Mouse (Mus musculus): ENCODE measurements at regions not wholly inside any gene's neighbourhood (a gene's known extent, or its start where the extent isn't known, plus 50 kb on each side); places are given as distances from the start of the nearest gene placed in this dataset.

- no peak for TF ChIP-seq POLR2A (IDR thresholded peaks at IDR 0.05; ENCODE audit: control insufficient read depth, extremely low read depth, insufficient read depth, low read length, poor library complexity)
- no peak for TF ChIP-seq CTCF (IDR thresholded peaks at IDR 0.05; ENCODE audit: borderline replicate concordance, control insufficient read depth, extremely low read depth, insufficient read depth, low read length, poor library complexity)
- H3K27me3 ChIP-seq (ENCODE audit: control insufficient read depth, insufficient read depth, low read length) = no peaks in the 10 kb centered on the region
These were observed 337.0 kb upstream of the Rnaseh2b start for GRCm38 (mm10) chr14:61955416-61955815.

GRCm38 (mm10) chr14:61960243-61960957, 332.0 kb upstream of the Rnaseh2b start:
- no peaks in the 10 kb centered on the region for H3K36me3 ChIP-seq (ENCODE audit: control insufficient read depth, insufficient read depth, low read length)
- H3K4me3 ChIP-seq (ENCODE audit: control insufficient read depth, insufficient read depth, low read length) = no peak overlapping the region
- WGBS = 97% methylated on average over 4 of the region's 4 CpGs
- no peak overlapping the region for H3K27ac ChIP-seq (ENCODE audit: control insufficient read depth, insufficient read depth, low read length)
- TF ChIP-seq CTCF (IDR thresholded peaks at IDR 0.05; ENCODE audit: borderline replicate concordance, control insufficient read depth, extremely low read depth, insufficient read depth, low read length, poor library complexity) (no peak), POLR2A (IDR thresholded peaks at IDR 0.05; ENCODE audit: control insufficient read depth, extremely low read depth, insufficient read depth, low read length, poor library complexity) (no peak)
- H3K4me1 ChIP-seq (replicated peaks; ENCODE audit: control insufficient read depth, insufficient read depth, low read length) = no peaks in the 10 kb centered on the region
- no peaks in the 10 kb centered on the region for H3K27me3 ChIP-seq (ENCODE audit: control insufficient read depth, insufficient read depth, low read length)
- DNase-seq = no peak

More at GRCm38 (mm10) chr14:61955416-61955815, 337.0 kb upstream of the Rnaseh2b start:
- Histone ChIP-seq H3K4me1 (replicated peaks; ENCODE audit: control insufficient read depth, insufficient read depth, low read length) (no peaks in the 10 kb centered on the region), H3K27ac (ENCODE audit: control insufficient read depth, insufficient read depth, low read length) (no peak overlapping the region), H3K36me3 (ENCODE audit: control insufficient read depth, insufficient read depth, low read length) (no peaks in the 10 kb centered on the region), H3K4me3 (ENCODE audit: control insufficient read depth, insufficient read depth, low read length) (no peak overlapping the region)
- DNase-seq = no peak

GRCm38 (mm10) chr14:61968467-61968866, 323.9 kb upstream of the Rnaseh2b start:
- 94% methylated on average over 1 of the region's 1 CpGs for WGBS

GRCm38 (mm10) chr14:61968957-61969535, 323.3 kb upstream of the Rnaseh2b start:
- TF ChIP-seq CTCF (IDR thresholded peaks at IDR 0.05; ENCODE audit: borderline replicate concordance, control insufficient read depth, extremely low read depth, insufficient read depth, low read length, poor library complexity) = no peak
- TF ChIP-seq POLR2A (IDR thresholded peaks at IDR 0.05; ENCODE audit: control insufficient read depth, extremely low read depth, insufficient read depth, low read length, poor library complexity) = no peak
- DNase-seq = no peak
- H3K27ac ChIP-seq (ENCODE audit: control insufficient read depth, insufficient read depth, low read length) = no peak overlapping the region

More at GRCm38 (mm10) chr14:61968467-61968866, 323.9 kb upstream of the Rnaseh2b start:
- TF ChIP-seq POLR2A (IDR thresholded peaks at IDR 0.05; ENCODE audit: control insufficient read depth, extremely low read depth, insufficient read depth, low read length, poor library complexity) (no peak), CTCF (IDR thresholded peaks at IDR 0.05; ENCODE audit: borderline replicate concordance, control insufficient read depth, extremely low read depth, insufficient read depth, low read length, poor library complexity) (no peak)
- no peak overlapping the region for H3K4me3 ChIP-seq (ENCODE audit: control insufficient read depth, insufficient read depth, low read length)
- peaks cover 6% of the 10 kb centered on the region for H3K4me1 ChIP-seq (replicated peaks; ENCODE audit: control insufficient read depth, insufficient read depth, low read length)
- no peaks in the 10 kb centered on the region for H3K36me3 ChIP-seq (ENCODE audit: control insufficient read depth, insufficient read depth, low read length)
- no peaks in the 10 kb centered on the region for H3K27me3 ChIP-seq (ENCODE audit: control insufficient read depth, insufficient read depth, low read length)
- H3K27ac ChIP-seq (ENCODE audit: control insufficient read depth, insufficient read depth, low read length) = no peak overlapping the region
- DNase-seq = no peak

GRCm38 (mm10) chr14:61970591-61970990, 321.8 kb upstream of the Rnaseh2b start:
- no peak for DNase-seq
- no peaks in the 10 kb centered on the region for H3K27me3 ChIP-seq (ENCODE audit: control insufficient read depth, insufficient read depth, low read length)
- peaks cover 6% of the 10 kb centered on the region for H3K4me1 ChIP-seq (replicated peaks; ENCODE audit: control insufficient read depth, insufficient read depth, low read length)
- H3K4me3 ChIP-seq (ENCODE audit: control insufficient read depth, insufficient read depth, low read length) = no peak overlapping the region
- H3K27ac ChIP-seq (ENCODE audit: control insufficient read depth, insufficient read depth, low read length) = no peak overlapping the region
- TF ChIP-seq CTCF (IDR thresholded peaks at IDR 0.05; ENCODE audit: borderline replicate concordance, control insufficient read depth, extremely low read depth, insufficient read depth, low read length, poor library complexity) (no peak), POLR2A (IDR thresholded peaks at IDR 0.05; ENCODE audit: control insufficient read depth, extremely low read depth, insufficient read depth, low read length, poor library complexity) (no peak)
- no peaks in the 10 kb centered on the region for H3K36me3 ChIP-seq (ENCODE audit: control insufficient read depth, insufficient read depth, low read length)
- 72% methylated on average over 3 of the region's 3 CpGs for WGBS

More at GRCm38 (mm10) chr14:61968957-61969535, 323.3 kb upstream of the Rnaseh2b start:
- 95% methylated on average over 5 of the region's 5 CpGs for WGBS
- Histone ChIP-seq H3K4me3 (ENCODE audit: control insufficient read depth, insufficient read depth, low read length) (no peak overlapping the region), H3K4me1 (replicated peaks; ENCODE audit: control insufficient read depth, insufficient read depth, low read length) (peaks cover 6% of the 10 kb centered on the region), H3K36me3 (ENCODE audit: control insufficient read depth, insufficient read depth, low read length) (no peaks in the 10 kb centered on the region), H3K27me3 (ENCODE audit: control insufficient read depth, insufficient read depth, low read length) (no peaks in the 10 kb centered on the region)

GRCm38 (mm10) chr14:61971100-61972088, 321.0 kb upstream of the Rnaseh2b start:
- no peaks in the 10 kb centered on the region for H3K36me3 ChIP-seq (ENCODE audit: control insufficient read depth, insufficient read depth, low read length)
- no peak overlapping the region for H3K27ac ChIP-seq (ENCODE audit: control insufficient read depth, insufficient read depth, low read length)
- H3K4me1 ChIP-seq (replicated peaks; ENCODE audit: control insufficient read depth, insufficient read depth, low read length) = peaks cover 6% of the 10 kb centered on the region
- peak; percentile 50 for DNase-seq
- 5% methylated on average over 14 of the region's 14 CpGs for WGBS
- H3K27me3 ChIP-seq (ENCODE audit: control insufficient read depth, insufficient read depth, low read length) = no peaks in the 10 kb centered on the region
- TF ChIP-seq POLR2A (IDR thresholded peaks at IDR 0.05; ENCODE audit: control insufficient read depth, extremely low read depth, insufficient read depth, low read length, poor library complexity) (no peak), CTCF (IDR thresholded peaks at IDR 0.05; ENCODE audit: borderline replicate concordance, control insufficient read depth, extremely low read depth, insufficient read depth, low read length, poor library complexity) (no peak)
- H3K4me3 ChIP-seq (ENCODE audit: control insufficient read depth, insufficient read depth, low read length) = peak overlapping the region; percentile 12; the same call in 1 of the 2 replicates

Measured in thymus, adult 2 months (tissue).